Mouse (Mus musculus) lung, postnatal 4 days (tissue): ENCODE results near the gene Zc3h18.

ENCODE experiments used
- DNase-seq, 2 experiments: peaks; one replicate each; pipeline ENCODE4 v3.0.0; 2021

Gene Zc3h18

DNA sequence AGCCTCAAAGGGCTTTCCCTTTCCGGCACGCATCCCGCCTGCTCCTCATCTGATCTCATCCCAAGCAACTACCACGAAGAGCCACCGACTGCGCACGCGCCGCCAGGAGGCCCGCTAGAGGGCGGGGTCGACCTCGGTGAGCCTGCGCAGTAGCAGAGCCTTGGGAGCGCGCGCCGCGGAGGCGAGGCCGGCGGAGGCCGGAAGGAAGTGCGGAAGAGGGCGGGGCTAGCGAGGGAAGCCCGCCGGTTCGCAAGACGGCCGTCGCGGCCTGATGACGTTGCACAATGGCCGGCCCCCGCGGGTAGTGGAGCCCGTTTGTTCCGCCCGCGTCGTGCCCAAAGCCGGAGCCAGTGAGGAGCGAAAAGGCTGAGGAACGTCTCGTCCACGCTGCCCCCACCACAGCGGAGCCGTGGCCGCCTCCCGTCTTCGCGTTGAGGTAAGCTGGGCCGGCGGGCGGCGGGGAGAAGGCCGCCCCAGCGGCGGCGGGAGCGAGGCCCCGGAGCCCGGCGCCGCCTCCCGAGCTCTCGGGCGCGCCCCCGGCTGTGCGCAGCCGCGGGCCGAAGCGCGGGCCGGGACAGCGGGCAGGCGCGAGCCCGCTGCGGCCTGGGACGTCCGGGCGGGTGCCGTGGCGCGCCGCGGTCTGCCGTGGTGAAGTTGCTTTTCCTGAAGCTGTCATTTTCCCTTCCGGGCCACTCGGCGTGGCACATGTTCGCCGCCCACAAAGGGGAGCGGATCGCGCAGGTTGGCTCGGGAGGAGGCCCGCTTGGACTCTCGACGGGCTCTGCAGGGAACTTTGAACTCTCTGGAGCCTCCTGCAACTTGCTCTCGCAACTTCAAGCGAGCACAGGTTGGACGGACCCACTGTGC, at the start of gene Zc3h18:
Gene Zc3h18, plus strand, starts transcription at position 245 of the 867 bp plus-strand sequence.
- DNase-seq, result peak; percentile 100

DNA sequence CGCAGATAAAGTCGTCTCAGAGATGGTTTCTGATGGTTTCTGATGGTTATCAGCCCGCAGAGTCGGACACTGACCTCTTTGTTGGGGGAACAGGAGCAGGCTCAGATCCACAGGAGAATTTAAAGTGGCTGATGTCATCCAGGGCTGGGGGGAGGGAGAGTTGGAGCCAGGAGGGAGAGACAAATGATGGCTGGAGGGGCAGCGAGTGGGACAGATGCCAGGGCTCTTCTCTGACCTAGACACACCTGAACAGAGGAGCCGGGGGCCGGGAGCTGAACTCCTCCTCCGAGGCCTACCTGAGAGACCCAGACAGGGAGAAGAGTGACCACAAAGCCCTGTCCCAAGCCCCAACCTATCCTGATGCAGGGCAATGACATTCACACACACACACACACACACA, 47.3 kb upstream of the Zc3h18 start:
- no peak for DNase-seq

- no peak for DNase-seq
Observed at GRCm38 (mm10) chr8:122329553-122330239, 46.7 kb upstream of the Zc3h18 start.

DNA sequence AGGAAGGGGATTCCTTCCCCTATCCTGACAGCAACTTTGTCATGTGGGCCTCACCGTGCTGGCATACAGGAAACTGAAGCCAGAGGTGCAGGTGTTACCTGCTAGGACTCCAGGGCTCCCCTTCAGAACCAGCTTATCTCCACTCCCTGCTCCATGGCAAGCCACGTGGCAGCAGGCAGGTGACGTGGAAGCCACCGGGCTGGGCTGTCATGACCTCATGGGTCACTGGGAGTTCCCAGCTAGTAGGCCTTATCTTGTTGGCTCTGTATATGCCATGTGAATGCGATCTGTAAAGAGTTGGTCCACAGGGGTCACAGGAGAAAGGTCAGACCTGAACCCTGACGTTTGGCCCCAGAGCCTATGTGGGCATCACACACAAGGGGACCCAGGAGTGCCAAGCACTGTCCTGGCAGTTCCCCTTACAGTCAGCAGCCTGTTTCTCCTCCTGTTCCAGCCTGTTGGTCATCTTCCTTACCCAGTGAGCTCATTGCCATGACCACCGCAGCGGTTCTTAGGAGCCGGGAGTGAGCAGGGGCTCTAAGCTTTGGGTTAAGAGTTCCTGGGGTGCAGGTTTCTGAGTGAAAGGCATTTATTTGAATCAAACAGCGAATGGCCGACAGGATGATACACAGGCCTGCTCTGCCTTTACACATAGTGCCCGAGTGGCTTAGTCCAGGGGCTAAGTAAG, 45.8 kb upstream of the Zc3h18 start:
- DNase-seq, result no peak

- peak; percentile 77 to 89 for DNase-seq
Observed at GRCm38 (mm10) chr8:122331134-122331523, 45.3 kb upstream of the Zc3h18 start.

GRCm38 (mm10) chr8:122332753-122333506, 43.5 kb upstream of the Zc3h18 start:
- DNase-seq, result peak; percentile 82 to 90

DNA sequence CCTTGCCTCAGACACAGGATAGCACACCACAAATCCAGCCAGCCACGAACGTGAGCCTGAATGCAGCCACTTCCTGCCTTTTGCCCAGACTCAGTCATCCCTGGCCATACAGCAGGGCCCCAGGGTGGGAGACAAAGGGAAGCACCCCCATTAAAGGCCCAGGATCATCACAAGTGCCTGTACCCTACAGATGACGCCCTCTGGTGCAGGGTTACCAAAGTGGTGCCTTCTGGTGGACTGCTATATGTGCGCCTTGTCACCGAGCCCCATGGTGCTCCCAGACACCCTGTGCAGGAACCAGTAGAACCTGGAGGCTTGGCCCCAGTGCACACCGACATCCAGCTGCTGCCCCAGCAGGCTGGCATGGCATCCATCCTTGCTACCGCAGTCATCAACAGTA, 42.9 kb upstream of the Zc3h18 start:
- no peak for DNase-seq

DNA sequence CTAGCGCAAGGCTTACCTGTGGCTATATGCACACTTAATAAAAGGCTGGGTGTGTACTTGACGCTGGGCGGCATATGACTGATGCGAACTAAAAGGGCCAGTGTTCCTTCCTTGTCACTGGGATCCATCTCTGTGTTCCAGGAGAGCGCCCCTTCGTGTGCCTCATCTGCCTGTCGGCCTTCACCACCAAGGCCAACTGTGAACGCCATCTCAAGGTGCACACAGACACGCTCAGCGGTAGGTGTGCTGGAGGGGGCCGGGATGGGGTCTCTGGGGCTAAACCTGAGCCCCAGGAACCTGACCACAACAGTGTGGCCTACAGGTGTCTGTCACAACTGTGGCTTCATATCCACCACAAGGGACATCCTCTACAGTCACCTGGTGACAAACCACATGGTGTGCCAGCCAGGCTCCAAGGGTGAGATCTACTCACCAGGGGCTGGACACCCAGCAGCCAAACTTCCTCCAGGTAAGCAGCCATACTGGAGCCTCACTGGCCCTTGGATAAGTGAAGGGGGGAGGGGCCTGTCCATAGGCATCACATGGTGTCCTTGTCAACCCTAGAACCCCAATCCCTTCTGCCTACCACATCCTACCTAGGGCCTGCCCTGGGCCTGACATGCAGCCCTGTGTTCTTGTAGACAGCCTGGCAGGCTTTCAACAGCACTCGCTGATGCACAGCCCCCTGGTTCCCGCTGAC, 41.5 kb upstream of the Zc3h18 start:
- no peak for DNase-seq

GRCm38 (mm10) chr8:122335638-122336250, 40.7 kb upstream of the Zc3h18 start:
- DNase-seq, result peak; percentile 37 to 70

DNA sequence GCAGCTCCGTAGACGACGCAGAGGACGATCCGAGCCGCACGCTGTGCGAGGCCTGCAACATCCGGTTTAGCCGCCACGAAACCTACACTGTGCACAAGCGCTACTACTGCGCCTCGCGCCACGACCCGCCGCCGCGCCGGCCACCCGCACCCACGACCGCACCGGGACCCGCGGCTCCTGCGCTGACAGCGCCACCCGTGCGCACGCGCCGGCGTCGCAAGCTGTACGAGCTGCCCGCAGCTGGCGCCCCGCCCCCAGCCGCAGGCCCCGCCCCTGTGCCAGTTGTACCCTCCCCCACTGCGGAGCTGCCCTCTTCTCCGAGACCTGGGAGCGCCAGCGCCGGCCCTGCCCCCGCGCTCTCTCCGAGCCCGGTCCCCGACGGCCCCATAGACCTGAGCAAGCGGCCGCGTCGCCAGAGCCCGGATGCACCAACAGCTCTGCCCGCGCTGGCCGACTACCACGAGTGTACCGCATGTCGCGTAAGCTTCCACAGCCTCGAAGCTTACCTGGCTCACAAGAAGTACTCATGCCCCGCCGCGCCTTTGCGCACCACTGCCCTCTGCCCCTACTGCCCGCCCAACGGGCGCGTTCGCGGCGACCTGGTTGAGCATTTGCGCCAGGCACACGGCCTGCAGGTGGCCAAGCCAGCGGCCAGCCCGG, 40.0 kb upstream of the Zc3h18 start:
- DNase-seq, result peak; percentile 58 to 72

DNA sequence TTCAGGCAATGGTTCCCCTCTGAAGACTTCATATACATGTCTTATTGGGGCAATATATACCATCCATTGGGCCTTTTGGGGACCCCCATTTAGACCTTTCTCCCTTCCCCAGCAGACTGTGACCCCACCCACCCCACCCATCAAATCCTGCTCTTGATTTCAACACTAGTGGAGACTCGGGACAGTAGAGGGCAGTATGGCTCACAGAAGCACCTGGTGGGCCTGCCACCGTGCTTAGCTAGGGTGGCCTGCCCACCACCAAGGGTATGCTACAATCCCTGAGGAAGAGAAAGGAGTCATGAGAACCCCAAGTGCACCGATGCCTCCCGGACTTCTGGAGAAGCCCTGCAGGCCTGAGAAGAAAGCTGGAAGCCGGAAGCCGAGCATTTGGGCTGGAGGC, 37.6 kb upstream of the Zc3h18 start:
- DNase-seq, result no peak

DNA sequence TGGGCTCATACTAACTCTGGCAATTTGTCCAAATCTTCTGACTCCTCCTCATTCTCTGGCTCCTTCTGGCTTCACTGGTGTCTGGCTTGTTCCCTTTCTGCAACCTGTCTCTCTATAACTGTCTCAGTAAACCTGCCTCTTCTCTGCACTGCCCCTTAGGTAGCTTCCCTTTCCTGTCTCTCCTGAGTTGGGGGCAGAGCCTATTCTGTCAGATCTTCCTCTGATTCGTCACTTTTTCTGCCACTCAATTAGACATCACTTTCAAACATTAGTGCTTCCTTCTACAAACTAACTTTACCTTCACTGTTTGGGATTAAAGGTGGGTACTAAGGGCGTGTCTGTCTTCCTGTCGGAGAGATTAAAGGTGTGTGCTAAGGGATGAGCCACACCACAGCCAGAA, 35.6 kb upstream of the Zc3h18 start:
- DNase-seq, result no peak

GRCm38 (mm10) chr8:122341790-122342189, 34.6 kb upstream of the Zc3h18 start:
- no peak for DNase-seq

DNA sequence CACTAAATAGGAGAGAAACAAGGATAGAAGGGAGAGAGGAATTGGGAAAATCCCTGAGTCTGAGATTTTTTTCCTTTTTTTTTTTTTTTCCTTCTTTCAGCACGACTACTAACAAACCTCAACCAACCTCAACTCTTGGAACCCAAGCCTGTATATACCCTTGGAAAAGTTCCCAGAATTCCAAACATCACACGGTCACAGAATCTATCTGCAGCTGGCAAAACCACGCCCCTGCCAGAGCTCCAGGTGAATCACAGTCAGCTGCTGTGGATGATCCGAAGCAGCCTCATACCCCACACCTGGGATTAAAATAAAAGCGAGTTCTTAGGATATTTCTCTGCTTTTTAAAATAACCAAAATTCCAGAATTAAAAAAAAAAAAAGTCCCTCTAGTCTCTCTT, 34.0 kb upstream of the Zc3h18 start:
- DNase-seq, result no peak

DNA sequence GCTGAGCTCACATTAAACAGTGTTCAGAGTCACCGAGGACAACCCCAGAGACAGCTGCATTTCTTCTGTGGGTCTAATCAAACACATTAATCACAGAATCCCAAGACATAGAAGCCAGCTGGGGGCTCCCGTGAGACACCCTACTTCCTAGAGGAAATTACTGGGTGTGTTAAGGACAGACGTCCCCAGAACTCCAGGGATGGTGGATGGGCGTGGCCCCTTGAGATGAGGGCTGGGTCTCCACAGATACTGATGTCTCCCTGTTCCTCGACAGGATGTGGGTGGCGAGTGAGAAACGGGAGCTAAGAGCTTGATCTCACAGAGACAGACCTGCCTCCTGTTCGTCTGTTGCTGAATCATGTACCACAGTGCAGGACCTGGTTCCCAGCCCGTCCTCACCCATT, 33.6 kb upstream of the Zc3h18 start:
- DNase-seq, result peak; percentile 57 to 72

DNA sequence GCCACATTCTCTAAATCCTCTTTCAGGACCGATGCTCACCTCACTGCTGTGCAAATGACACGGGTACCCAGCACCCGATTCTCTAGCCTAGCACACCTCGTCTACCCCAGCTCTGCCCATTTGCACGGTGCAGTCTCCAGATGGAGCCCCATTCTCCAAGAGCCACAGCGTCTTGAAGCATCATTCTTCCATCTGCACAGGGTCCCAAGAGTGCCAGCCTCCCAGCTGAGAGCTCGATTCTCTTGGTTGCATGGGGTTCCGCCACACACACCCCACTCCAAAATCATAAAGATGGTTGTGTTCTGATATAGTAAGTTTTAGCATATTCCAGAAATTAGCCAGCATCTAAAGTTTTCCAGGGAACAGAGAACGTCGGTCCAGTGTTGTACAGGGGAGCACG, 33.1 kb upstream of the Zc3h18 start:
- no peak for DNase-seq

GRCm38 (mm10) chr8:122343758-122344157, 32.7 kb upstream of the Zc3h18 start:
- peak in 1 of 2 experiments; percentile 37 for DNase-seq

- no peak for DNase-seq
Observed at GRCm38 (mm10) chr8:122344219-122344618, 32.2 kb upstream of the Zc3h18 start.

DNA sequence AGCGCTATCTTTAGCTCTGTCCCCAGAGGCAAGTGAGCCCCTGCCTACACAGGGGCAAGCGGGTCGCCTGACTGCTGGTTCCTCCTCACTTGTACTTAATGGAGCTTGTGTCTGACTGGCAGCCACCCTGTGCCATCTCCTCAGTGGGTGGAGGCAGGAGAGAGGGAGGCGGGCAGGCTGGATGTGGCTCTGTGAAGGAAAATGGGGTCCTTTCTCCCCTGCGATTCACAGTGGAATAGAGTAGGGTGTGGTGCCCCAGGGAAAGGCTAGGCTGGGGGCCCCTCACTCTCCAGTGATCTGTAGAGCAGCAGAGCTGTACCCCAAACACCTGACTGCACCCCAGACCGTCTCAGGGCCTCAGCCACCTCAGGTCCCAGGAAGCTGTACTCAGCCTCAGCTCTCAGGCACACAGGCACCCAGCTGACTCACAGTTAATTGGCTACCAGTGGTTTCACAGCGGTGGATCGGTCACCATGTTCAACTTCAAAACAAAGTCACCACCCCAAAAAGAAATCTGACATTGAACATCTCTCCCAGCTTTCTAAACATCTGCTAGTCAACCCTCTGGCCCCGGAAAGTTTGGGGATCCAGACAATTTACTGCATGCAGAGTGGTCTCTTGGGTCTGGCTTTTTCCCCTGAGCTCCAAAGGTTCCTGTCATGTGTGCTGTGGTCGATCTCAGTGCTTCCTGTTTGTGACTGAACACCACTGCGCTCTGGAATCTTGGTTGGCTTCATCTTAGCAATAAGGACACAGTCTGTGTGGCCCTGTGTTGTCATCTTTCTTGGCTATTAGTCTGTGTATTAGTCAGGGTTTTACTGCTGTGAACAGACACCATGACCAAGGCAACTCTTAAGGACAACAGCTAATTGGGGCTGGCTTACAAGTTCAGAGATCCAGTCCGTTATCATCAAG, 31.0 kb upstream of the Zc3h18 start:
- no peak for DNase-seq
